Mouse (Mus musculus): Measurements from ENCODE around the gene 6030452D12Rik.
A peak's percentile ranks its signal among the peaks of the same experiment; 100 is the strongest.

Gene 6030452D12Rik

GRCm38 (mm10) chr8:106500018-106500685 lies at the start of gene 6030452D12Rik:
Gene 6030452D12Rik (plus strand): TSS chr8:106500522.
- DNase-seq = peak; percentile 21

DNA sequence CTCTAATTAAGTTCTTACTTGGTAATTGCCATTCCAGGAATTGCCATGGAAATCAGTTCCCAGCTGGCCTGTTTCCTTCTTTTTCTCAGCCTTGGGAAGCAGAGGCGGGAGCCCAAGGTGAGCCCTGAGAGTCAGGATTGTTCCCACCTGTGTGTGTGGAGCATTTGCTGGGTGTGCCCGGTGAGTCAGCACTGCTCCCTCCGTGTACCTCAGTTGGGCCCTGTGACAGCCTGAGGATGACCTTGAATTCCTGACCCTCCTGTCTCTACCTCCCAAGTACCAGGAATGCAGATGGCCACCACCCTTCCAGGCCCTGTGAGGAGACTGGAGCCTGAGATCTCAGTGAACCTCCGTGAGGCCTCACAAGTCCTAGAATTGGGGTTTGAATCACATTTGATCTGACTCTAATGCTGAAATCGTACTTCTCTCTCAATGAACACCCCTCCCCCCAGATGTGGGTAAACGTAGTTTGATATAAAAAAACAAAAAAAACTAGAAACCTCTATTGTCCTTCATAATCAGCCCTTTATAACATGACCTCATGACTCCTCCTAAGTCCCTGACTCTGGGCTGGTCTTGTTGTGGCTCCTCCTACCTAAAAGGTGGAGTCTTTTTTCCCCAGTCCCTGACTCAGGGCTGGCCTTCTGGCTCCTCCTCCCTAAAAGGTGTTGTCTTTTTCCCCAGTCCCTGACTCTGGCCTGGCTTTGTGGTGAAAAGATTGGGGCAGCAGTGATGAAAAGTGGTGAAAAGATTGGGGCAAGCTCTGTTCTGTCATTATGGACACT lies 48.8 kb upstream of the 6030452D12Rik start:
- no peak for DNase-seq

GRCm38 (mm10) chr8:106452701-106453481 lies 47.4 kb upstream of the 6030452D12Rik start:
- no peak for DNase-seq

- no peak for DNase-seq
Measured at GRCm38 (mm10) chr8:106454036-106454435, 46.3 kb upstream of the 6030452D12Rik start.

- no peak for DNase-seq
Measured at GRCm38 (mm10) chr8:106462131-106462530, 38.2 kb upstream of the 6030452D12Rik start.

GRCm38 (mm10) chr8:106463795-106464194 lies 36.5 kb upstream of the 6030452D12Rik start:
- DNase-seq = no peak

GRCm38 (mm10) chr8:106469485-106469884 lies 30.8 kb upstream of the 6030452D12Rik start:
- DNase-seq = no peak

- no peak for DNase-seq
Measured at GRCm38 (mm10) chr8:106474001-106474400, 26.3 kb upstream of the 6030452D12Rik start.

- no peak for DNase-seq
Measured at GRCm38 (mm10) chr8:106504241-106504640, 3.9 kb downstream of the 6030452D12Rik start.

- DNase-seq = no peak
Measured at GRCm38 (mm10) chr8:106505328-106505965, 5.1 kb downstream of the 6030452D12Rik start.

GRCm38 (mm10) chr8:106506106-106506505 lies 5.8 kb downstream of the 6030452D12Rik start:
- DNase-seq = no peak

DNA sequence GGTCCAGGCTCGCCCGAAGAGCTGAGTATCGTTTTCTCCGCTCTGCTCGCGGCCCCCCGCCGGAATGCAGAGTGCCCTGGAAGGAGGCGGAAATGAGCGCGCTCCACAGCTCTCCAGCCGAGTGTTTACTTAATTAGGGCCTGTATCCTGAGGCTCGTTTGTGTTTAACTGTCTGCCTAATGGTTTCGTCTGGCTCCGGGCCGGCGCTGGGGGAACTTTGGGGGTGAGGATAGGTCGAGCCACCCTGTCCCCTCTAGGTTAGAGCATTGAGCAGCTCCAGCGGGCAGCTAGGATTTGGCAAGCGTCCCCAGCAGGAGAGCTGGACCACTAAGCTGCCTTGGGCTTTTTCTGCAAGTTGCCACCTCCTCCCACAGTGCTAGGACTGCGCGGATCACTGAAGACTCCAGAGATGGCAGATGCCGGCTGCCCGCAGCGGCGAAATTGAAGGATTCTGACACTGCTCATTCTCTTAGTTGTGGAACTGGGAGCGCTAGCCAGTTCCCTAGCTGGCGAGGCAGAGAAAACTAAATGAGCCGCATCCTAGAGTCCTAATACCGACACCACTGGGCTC lies 7.5 kb downstream of the 6030452D12Rik start:
- peak; percentile 61 for DNase-seq

GRCm38 (mm10) chr8:106508456-106508855 lies 8.1 kb downstream of the 6030452D12Rik start:
- no peak for DNase-seq

DNA sequence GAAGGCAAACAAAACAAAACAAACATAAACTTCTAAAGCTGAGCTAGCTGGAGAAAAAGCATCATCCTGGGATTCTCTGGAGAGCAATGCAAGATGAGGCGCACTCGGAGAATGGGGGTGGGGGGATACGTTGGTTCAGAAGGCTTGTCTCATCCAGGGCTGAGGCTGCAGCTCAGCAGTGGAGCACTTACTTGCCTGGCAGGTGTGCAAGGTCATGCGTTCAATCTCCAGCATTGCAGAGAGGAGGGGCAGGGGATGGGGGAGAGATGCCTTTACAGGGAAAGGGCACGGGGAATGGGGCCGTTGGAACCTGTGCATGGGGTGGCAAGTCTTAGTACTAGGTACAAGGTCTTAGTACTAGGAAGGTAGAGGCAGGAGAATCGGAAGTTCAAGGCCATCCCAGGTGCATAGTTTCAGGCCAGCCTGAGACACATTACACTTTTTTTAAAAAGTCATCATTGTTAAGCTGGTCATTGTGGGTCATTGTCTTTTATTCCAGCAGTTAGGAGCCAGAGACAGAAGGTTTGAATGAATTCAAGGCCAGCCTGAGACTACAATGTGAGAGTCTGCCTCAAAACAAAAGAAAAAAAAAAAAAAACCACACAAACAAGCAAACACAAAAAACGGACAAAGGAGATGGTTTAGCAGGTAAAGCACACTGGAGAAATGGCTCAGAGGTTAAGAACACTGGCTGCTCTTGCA lies 8.9 kb downstream of the 6030452D12Rik start:
- no peak for DNase-seq

DNA sequence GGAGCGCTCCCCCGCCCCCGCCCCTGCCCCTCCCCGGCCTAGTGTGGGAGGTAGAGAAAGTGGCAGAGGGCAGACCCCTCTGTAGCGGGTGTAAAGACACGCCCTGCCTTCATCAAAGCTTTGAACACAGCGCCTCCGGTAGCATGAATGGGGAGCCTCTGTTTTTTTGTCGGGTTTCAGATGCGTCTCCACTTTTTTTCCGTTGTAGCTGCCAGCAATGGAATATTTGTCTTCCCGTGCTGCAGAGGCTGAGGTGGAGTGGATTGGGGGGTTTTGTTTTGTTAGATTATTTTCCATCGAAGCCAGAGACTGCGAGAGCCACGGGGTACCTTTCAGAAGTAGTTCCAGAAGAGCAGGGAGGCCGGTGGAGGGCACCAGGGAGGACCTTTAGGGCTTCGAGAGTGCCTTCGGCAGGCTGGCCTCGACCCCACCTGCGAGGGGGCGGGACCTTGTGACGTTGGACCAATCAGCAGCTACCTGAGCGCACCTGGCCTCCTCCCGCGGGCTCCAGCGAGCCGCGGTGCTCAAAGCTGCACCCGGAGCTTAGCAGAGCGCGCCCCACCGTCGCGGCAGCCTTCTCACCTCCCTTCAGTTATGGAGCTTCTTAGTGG lies 10.1 kb downstream of the 6030452D12Rik start, which contains the start of gene Cdh3:
TSS of gene Cdh3 (plus strand) at position 527 of the 611 bp plus-strand sequence.
- peak; percentile 79 for DNase-seq

DNA sequence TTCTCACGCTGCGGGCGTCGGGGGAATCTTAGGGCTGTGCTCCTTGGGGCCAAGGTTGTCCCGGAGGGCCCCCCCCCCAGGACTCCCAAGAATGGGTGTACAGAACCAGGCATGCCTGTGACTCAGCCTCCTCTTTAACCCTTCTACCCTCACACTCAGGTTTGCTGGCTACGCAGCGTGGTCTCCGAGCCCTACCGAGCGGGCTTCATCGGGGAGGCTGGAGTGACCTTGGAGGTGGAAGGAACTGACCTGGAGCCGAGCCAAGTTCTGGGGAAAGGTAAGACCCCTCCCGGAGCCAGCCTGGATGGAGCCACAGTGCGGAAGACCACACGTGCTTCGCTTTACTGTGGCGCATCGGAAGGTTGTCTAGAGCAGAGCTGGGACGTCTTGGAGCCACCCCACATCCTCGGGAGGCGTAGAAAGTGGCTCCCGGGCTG lies 10.8 kb downstream of the 6030452D12Rik start:
- DNase-seq = peak; percentile 7

DNA sequence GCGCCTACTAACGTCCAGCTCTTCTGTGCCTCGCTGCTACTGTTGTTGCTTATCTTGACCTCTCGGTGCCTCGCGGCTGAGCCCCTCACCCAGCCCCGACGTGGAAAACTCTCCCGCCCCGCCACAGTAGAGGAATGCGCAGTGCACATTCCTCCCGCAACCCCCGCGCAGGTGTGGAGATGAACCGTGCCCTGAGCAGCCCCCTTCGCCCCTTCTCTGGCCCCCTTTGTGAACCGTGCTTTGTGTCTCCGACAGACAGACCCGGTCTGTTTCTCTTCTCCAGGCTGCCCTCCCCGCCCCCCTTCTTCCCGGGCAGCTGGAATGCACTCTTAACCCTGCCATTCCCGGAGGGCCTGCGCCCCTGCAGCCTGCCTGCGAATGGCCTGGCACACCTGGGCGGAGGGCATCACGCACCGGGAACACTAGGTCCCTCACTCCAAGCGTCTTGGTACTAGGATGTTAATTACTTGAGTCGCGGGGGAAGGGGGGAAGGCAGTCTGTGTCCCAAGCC lies 11.3 kb downstream of the 6030452D12Rik start:
- peak; percentile 32 for DNase-seq

GRCm38 (mm10) chr8:106512475-106513150 lies 12.3 kb downstream of the 6030452D12Rik start:
- no peak for DNase-seq

GRCm38 (mm10) chr8:106515946-106516479 lies 15.7 kb downstream of the 6030452D12Rik start:
- DNase-seq = no peak

GRCm38 (mm10) chr8:106516581-106516980 lies 16.3 kb downstream of the 6030452D12Rik start:
- DNase-seq = no peak

Data from lung, postnatal 14 days (tissue).